Mouse (Mus musculus) Patski (cell line): ENCODE measurements around the gene Rhbdl3. TPM values are rescaled to one million over a fixed set of nuclear protein-coding genes. Genes with fewer than 3 reads are reported as not detected.
"Not testable (repeated sequence)": the region's sequence is repeated elsewhere in the genome, so short reads cannot be mapped to it uniquely, and the experiment has no call there.

ENCODE experiments used
- ATAC-seq: fragments of 100-300 bp; one replicate; pipeline ENCODE4 v1.8.0; 2021
- CTCF ChIA-PET: fragments of 350-600 bp; sonication (Branson Sonifier 250); formaldehyde crosslinking; loops from one replicate; lab custom pipeline; 2022; ENCODE audit warnings: inconsistent platforms; lab: Charles Lee
- POLR2A ChIA-PET: fragments of 350-600 bp; sonication (Branson Sonifier 250); formaldehyde crosslinking; loops from one replicate; lab custom pipeline; 2022; ENCODE audit warnings: antibody characterized with exemption, inconsistent platforms; lab: Charles Lee
- DNase-seq: peaks from one replicate; pipeline ENCODE4 v3.0.0-alpha.2; 2011; ENCODE audit warnings: low read depth, low spot score
- H3K27me3 ChIP-seq: fragments of 371-371 bp; one replicate; pipeline ENCODE4 v1.5.1; 2021
- CTCF ChIP-seq: fragments of 100-300 bp; IDR thresholded peaks from one replicate; pipeline ENCODE4 v1.5.1; 2021
- in situ Hi-C: fragments of 300-500 bp; cut with MboI; formaldehyde crosslinking; loops from 3 replicates; pipeline ENCODE4 v1.11.1; 2018; ENCODE audit warnings: low pct_unique_long_range_greater_than_20kb, mixed read lengths
- polyA plus RNA-seq: library from polyadenylated mRNA; unstranded; gene quantifications from one replicate; pipeline ENCODE4 v1.2.3, GENCODE M21; 2021

The Rhbdl3 gene
- polyA plus RNA-seq, 1 experiment from 2014 or later, result 5.8 TPM

GRCm38 (mm10) chr11:80335609-80336350 lies 35.1 kb downstream of the Rhbdl3 start:
- no peaks in the 10 kb centered on the region for H3K27me3 ChIP-seq
- in situ Hi-C loops, result no loop called here
- CTCF ChIA-PET, result interaction anchor here (1.0 kb wide), 1 partner anchor 31 kb away, joined by 3 read pairs; no protein-coding TSS in a partner anchor
- TF ChIP-seq CTCF, result no peak
- DNase-seq (peak; percentile 47), ATAC-seq (no peak)
- POLR2A ChIA-PET, result no interaction called here

DNA sequence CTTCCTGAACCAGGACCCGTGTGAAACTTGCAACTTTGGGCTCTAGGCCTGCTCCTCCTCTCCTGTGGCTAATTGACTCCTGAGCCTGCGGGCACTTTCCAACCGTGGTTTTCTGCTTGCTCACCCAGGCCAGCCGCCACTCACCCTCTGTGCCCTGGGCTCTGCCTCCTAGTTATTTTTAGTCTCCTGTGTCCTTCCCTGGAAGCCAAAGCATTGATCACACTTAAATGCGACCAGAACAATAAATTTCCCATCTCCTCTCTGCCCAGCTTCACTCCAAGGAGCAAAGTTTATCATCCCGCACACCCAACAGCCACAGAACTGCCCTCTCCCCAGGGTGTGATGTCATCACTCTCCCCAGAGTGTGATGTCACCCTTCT lies 35.6 kb downstream of the Rhbdl3 start:
- no peaks in the 10 kb centered on the region for H3K27me3 ChIP-seq
- in situ Hi-C loops, result no loop called here
- TF ChIP-seq CTCF, result no peak
- ChIA-PET POLR2A (no interaction called here), CTCF (interaction anchor here (1.0 kb wide), 1 partner anchor 31 kb away, joined by 3 read pairs; no protein-coding TSS in a partner anchor)
- DNase-seq (peak; percentile 44), ATAC-seq (peak; percentile 68)

DNA sequence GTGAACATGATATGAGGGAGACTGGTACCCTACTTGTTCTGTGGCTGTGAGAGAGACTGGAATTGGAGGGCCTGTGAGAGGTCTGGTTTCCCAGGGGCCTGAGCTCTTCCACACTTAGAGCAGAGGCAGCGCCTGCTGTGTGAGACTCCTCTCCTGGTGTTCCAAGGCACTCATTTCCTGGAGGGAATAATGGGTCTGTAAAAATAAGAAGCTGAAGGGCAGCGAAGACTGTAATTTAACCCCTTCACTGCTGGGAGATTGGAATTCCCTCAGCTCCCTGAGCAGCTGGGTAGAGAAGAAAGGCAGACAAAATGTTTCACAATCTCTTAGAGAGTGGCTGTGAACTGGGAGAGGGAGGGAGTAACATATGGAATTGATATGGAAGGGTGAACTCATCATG lies 41.8 kb downstream of the Rhbdl3 start:
- DNase-seq, result no peak
- ChIA-PET CTCF (interaction anchor here (2.0 kb wide), 1 partner anchor 55 kb away, joined by 5 read pairs; no protein-coding TSS in a partner anchor), POLR2A (no interaction called here)
- no peak for ATAC-seq
- H3K27me3 ChIP-seq, result no peaks in the 10 kb centered on the region
- in situ Hi-C loops, result no loop called here
- no peak for TF ChIP-seq CTCF

DNA sequence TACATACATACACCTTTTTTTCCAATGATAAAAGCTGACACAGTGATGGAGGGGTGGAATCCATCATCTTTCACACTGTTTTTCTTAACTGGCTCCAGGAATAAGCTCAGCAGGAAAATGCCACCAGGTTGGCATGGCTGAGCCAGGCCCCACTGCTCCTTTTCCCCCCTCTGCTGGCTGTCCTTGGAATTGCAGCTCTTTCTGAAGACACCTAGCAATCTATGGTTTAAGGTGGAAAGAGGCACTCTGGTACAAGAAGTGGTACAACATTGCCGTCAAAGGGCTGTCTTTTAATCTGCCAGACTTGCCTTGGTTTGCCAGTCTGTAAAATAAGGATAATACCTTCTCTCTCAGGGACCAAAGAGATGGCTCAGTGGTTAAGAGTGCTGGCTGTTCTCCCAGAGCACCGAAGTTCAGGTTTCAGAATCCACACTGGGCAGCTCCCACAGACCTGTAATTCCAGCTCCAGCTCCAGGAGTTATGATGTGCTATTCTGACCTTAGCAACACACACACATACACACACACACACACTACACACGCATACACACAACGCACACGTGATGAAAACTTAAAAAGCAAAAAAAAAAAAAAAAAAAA lies 51.2 kb downstream of the Rhbdl3 start:
- CTCF ChIA-PET, result interaction anchor here (0.7 to 2.3 kb wide), 10 partner anchors 9 to 77 kb away, joined by 3 to 22 read pairs (median 4); no protein-coding TSS in a partner anchor
- ATAC-seq, result no peak

DNA sequence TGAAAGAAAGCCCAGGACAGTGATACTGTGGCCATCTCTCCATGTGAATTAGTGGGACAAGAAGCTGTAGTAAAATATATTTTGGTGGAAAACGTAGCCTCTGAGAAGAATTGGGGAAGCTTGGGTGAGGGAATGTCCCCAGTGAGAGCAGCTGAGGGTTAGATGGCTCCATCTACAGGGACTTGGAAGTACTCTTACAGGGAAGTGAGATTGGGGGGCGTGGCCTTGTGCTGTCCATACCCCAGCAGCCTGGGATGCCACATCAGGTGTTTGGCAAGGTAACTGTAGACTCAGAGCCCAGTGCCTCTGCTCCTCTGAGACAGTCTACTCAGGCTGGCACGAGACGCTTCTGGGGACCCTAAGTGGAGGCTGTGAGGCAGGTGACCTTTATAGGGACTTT lies 54.1 kb downstream of the Rhbdl3 start:
- peak; percentile 32 for TF ChIP-seq CTCF
- ATAC-seq (no peak), DNase-seq (no peak)
- H3K27me3 ChIP-seq, result no peaks in the 10 kb centered on the region
- in situ Hi-C loops, result no loop called here
- ChIA-PET POLR2A (no interaction called here), CTCF (interaction anchor here (1.0 to 2.9 kb wide), 4 partner anchors 11 to 70 kb away, joined by 3 to 13 read pairs (median 4); no protein-coding TSS in a partner anchor)

More for the DNA sequence above, 51.2 kb downstream of the Rhbdl3 start:
- DNase-seq, result peak; percentile 20
- H3K27me3 ChIP-seq, result no peaks in the 10 kb centered on the region
- POLR2A ChIA-PET, result interaction anchor here (1.0 kb wide), 1 partner anchor 62 kb away, joined by 4 read pairs; no protein-coding TSS in a partner anchor
- in situ Hi-C loops, result no loop called here
- peak; percentile 96 for TF ChIP-seq CTCF

- in situ Hi-C loops, result no loop called here
- no peak for TF ChIP-seq CTCF
These were observed 68.2 kb downstream of the Rhbdl3 start for GRCm38 (mm10) chr11:80368949-80369348.

GRCm38 (mm10) chr11:80376651-80377050 lies 75.9 kb downstream of the Rhbdl3 start:
- H3K27me3 ChIP-seq, result no peaks in the 10 kb centered on the region
- no peak for TF ChIP-seq CTCF
- DNase-seq, result no peak
- ATAC-seq, result no peak
- ChIA-PET CTCF (no interaction called here), POLR2A (no interaction called here)
- in situ Hi-C loops, result no loop called here

More at GRCm38 (mm10) chr11:80368949-80369348, 68.2 kb downstream of the Rhbdl3 start:
- DNase-seq (no peak), ATAC-seq (no peak)
- CTCF ChIA-PET, result interaction anchor here (0.5 to 1.2 kb wide), 2 partner anchors 82 to 92 kb away, joined by 4 read pairs; no protein-coding TSS in a partner anchor
- POLR2A ChIA-PET, result no interaction called here
- no peaks in the 10 kb centered on the region for H3K27me3 ChIP-seq

DNA sequence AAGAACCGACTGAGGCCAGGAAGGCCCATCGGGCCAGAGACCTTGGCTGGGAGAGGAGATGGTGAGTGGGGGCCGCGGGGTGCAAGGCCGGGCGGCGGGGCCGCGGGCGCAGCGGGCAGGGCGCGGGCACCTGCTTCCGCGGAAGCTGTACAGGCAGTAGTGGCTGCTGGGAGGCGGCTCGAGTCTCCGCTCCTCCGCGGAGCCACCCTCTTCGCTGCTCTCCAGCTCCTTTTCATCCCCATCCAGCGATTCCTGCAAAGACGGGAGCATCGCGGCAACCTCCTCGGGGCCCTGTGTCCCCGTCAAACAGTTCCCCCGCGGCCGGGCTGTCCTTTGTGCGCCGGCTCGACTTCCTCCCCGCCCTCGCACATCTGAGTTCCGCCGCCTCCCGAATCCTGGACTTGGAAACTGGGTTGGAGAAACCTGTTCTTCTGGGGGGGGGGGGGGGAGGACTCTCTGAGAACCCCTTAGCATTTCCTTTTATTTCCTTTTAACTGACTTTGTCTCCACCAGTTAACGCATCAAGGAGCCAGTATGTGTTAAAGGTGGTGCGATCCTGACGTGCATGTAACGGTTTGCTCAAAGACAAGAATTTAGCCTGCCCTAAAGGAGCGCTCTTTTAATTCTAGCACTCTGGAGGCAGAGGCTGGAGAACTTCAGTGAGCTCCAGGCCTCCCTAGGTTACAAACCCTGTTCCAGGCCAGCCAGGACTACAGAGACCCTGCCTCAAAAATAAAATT lies 77.2 kb downstream of the Rhbdl3 start, which contains the start of gene 5730455P16Rik:
TSS of gene 5730455P16Rik (minus strand) at position 323 of the 740 bp plus-strand sequence.
- ChIA-PET POLR2A (interaction anchor here (0.6 to 0.7 kb wide), 3 partner anchors 9 to 1570 kb away, joined by 3 to 5 read pairs (median 3); no protein-coding TSS in a partner anchor), CTCF (no interaction called here)
- DNase-seq (no peak), ATAC-seq (peak; percentile 79)
- no peaks in the 10 kb centered on the region for H3K27me3 ChIP-seq
- TF ChIP-seq CTCF, result no peak
- in situ Hi-C loops, result no loop called here

GRCm38 (mm10) chr11:80378452-80379068 lies 77.8 kb downstream of the Rhbdl3 start:
- H3K27me3 ChIP-seq, DNase-seq, in situ Hi-C loops, CTCF ChIA-PET, ATAC-seq: not testable (repeated sequence)
- POLR2A ChIA-PET, result interaction anchor here (0.7 kb wide), 1 partner anchor 1569 kb away, joined by 3 read pairs; no protein-coding TSS in a partner anchor
- TF ChIP-seq CTCF, result peak; percentile 26

DNA sequence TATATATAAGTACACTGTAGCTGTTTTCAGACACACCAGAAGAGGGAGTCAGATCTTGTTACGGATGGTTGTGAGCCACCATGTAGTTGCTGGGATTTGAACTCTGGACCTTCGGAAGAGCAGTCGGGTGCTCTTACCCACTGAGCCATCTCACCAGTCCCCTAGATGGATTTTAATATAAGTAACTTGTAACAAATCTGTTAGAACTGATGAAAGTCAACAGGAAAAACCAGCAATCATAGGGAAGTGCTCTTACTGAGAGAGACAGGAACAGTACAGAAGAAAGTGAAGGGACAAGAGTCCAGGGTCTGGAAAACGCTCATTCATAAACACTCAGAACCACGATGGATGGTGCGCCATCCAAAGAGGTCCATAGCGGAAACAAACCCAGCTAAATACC lies 78.5 kb downstream of the Rhbdl3 start:
- DNase-seq, CTCF ChIA-PET, H3K27me3 ChIP-seq, POLR2A ChIA-PET, ATAC-seq, in situ Hi-C loops: not testable (repeated sequence)
